Mouse (Mus musculus): ENCODE measurements around the gene Gnaq.

DNA sequence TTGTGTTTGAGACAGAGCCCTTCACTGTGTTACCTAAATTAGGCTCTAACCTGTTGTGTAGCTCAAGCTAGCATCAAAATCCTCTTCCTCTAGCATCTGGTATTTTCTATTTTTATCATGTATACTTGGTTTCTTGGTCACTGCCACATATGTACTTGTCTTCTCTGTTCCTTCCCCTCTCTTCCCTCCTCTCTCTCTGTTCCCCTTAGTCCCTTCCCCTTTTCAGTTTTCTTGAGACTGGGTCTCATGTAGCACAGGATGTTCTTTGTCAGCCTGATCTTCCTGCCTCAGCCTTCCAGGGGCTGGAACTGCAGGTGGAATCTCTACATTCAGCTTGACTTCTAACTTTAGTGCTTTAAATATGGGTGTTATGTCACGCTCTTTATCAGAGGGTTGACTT, 16.5 kb downstream of the Gnaq start:
- TF ChIP-seq CTCF (IDR thresholded peaks at IDR 0.05; ENCODE audit: borderline replicate concordance, insufficient read depth, low read length) (no peak), POLR2A (IDR thresholded peaks at IDR 0.05; ENCODE audit: low read depth, low read length) (no peak)

Measured in embryonic fibroblast, embryonic 13.5 days (primary cell).